Mouse (Mus musculus) neural tube, embryonic 12.5 days (tissue): ENCODE measurements around the gene Map7d3. TPM values are rescaled to one million over a fixed set of nuclear protein-coding genes. Genes with fewer than 3 reads are reported as not detected.
A peak's percentile ranks its signal among the peaks of the same experiment; 100 is the strongest.

Source experiments
- ATAC-seq: fragments of 200-750 bp; cut with Nextera tagmentation; 2 replicates; pipeline ENCODE4 v1.8.0; 2017; ENCODE audit warnings: low read depth, mild to moderate bottlenecking, moderate TSS enrichment, moderate library complexity; ENCODE audit not compliant: low FRiP score
- H3K27ac ChIP-seq: fragments of 300-500 bp; sonication (generic); 2 replicates; pipeline ENCODE4 v1.5.1; 2016
- H3K27me3 ChIP-seq: fragments of 300-500 bp; sonication (generic); replicated peaks from 2 replicates; pipeline ENCODE4 v1.6.1; 2016; ENCODE audit warnings: mild to moderate bottlenecking
- H3K36me3 ChIP-seq: fragments of 300-500 bp; sonication (generic); 2 replicates; pipeline ENCODE4 v1.6.1; 2016; ENCODE audit warnings: mild to moderate bottlenecking
- H3K4me1 ChIP-seq: fragments of 300-500 bp; sonication (generic); 2 replicates; pipeline ENCODE4 v1.6.1; 2016
- H3K4me2 ChIP-seq: fragments of 300-500 bp; sonication (generic); replicated peaks from 2 replicates; pipeline ENCODE4 v1.6.1; 2016; ENCODE audit warnings: mild to moderate bottlenecking
- H3K4me3 ChIP-seq: fragments of 300-500 bp; sonication (generic); 2 replicates; pipeline ENCODE4 v1.5.1; 2016
- H3K9ac ChIP-seq: fragments of 300-500 bp; sonication (generic); 2 replicates; pipeline ENCODE4 v1.6.1; 2016; ENCODE audit warnings: mild to moderate bottlenecking
- H3K9me3 ChIP-seq: fragments of 300-500 bp; sonication (generic); 2 replicates; pipeline ENCODE4 v1.6.1; 2016; ENCODE audit warnings: mild to moderate bottlenecking
- WGBS: fragments of 180-500 bp; shearing (Covaris S2); methylation state at CpG from one replicate; pipeline ENCODE4 v1.1.7; 2016; 5-methylcytosine and 5-hydroxymethylcytosine counted together
- polyA plus RNA-seq: library from polyadenylated mRNA; unstranded; fragments of >200 nt; fragmentation: Nextera tagmentation; extraction: Ambion mirVana; gene quantifications from 2 replicates; pipeline ENCODE4 v1.2.1, GENCODE M21; 2016

The Map7d3 gene
- polyA plus RNA-seq: 1.2 and 1.5 TPM in 2 replicates

DNA sequence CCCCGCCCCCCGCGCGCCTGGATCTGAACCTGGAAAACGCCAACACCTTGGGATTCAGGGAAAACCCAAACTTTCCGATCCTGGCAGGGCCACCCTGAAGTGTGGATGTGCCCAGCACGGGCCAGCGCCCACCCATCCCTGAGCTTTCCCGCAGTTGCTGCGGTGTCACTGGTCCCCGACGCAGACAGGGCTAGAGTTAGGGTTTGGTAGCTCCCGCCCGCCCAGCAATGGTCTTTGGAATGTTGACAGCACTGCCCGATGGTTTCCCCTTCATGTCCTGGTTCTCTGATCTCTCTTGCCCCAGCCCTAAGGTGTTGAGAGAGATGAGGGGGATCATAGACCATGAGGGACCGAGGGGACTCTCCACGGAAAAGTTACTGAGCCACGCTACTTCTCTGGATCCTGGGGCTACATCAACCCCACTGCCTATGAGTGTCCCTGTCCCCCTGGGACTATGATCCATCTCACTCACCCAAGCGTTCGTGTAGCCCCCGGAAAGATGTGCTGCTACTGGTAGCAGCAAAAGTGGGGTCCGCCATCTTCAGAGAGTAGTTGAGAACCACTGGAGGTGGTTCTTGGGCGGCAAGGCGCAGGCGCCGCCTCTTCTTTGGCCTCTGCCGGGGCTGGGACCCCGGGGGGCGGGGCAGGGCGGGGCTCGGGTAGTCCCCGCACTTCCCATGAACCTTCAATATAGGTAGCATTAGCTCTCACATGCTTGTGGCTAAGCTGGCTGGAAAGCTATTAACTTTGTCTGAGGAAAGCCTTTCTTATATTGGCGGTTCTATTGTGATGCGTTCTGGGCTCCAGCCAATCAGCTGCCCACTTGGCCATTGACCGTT lies at the start of gene Map7d3:
Gene Map7d3 (minus strand): TSS at position 562 of the 839 bp plus-strand sequence.
- no peaks in the 10 kb centered on the region for H3K36me3 ChIP-seq
- peak within 1 kb of the TSS; percentile 65 for H3K4me2 ChIP-seq
- H3K9me3 ChIP-seq: no peaks in the 10 kb centered on the region
- no peak within 1 kb of the TSS for H3K27ac ChIP-seq
- H3K4me1 ChIP-seq: no peaks in the 10 kb centered on the region
- WGBS: 18% methylated on average over 34 of the region's 35 CpGs
- H3K4me3 ChIP-seq: peak within 1 kb of the TSS; percentile 39
- H3K27me3 ChIP-seq: no peaks in the 10 kb centered on the region
- peak; percentile 70 for ATAC-seq
- no peak within 1 kb of the TSS for H3K9ac ChIP-seq

- H3K9ac ChIP-seq: no peak within 1 kb of the TSS
- H3K27ac ChIP-seq: no peak within 1 kb of the TSS
- no peaks in the 10 kb centered on the region for H3K4me1 ChIP-seq
- 68% methylated on average over 2 of the region's 2 CpGs for WGBS
- H3K9me3 ChIP-seq: no peaks in the 10 kb centered on the region
- ATAC-seq: no peak
- H3K36me3 ChIP-seq: no peaks in the 10 kb centered on the region
- no peaks in the 10 kb centered on the region for H3K27me3 ChIP-seq
- H3K4me3 ChIP-seq: no peak within 1 kb of the TSS
- H3K4me2 ChIP-seq: no peak within 1 kb of the TSS
Observed at GRCm38 (mm10) chrX:56869863-56870262, 47.7 kb upstream of the Map7d3 start, which contains the start of gene Adgrg4. TSS of gene Adgrg4 (plus strand) at chrX:56870163.

DNA sequence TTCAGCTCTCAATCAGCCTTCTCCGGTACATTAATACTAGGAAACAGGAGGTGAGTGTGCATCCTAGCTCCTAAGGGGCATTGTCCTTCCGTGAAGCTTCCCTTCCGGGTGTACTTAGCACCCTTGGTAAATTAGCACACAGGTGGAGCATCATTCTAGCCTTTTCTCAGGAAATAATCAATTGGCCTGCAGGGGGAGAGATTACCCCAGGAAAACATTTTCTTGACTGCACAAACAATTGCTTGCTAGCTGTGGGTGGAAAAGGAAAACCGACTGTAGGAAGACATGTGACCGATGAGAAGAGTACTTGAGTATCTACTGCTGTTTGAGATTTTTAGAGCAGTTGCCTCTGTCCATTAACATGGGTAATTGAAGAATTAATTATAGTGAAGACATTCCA lies 19.1 kb upstream of the Map7d3 start:
- Histone ChIP-seq H3K9ac (no peak overlapping the region), H3K36me3 (no peaks in the 10 kb centered on the region), H3K4me1 (no peaks in the 10 kb centered on the region), H3K27ac (no peak overlapping the region), H3K9me3 (no peaks in the 10 kb centered on the region), H3K4me2 (no peak overlapping the region), H3K4me3 (no peak overlapping the region), H3K27me3 (no peaks in the 10 kb centered on the region)
- no peak for ATAC-seq
- WGBS: 82% methylated on average over 5 of the region's 5 CpGs

GRCm38 (mm10) chrX:56839369-56839768 lies 17.2 kb upstream of the Map7d3 start:
- H3K27me3 ChIP-seq: no peaks in the 10 kb centered on the region
- no peaks in the 10 kb centered on the region for H3K36me3 ChIP-seq
- H3K9ac ChIP-seq: no peak overlapping the region
- no peaks in the 10 kb centered on the region for H3K9me3 ChIP-seq
- no peak overlapping the region for H3K4me2 ChIP-seq
- no peak for ATAC-seq
- no peaks in the 10 kb centered on the region for H3K4me1 ChIP-seq
- H3K27ac ChIP-seq: no peak overlapping the region
- H3K4me3 ChIP-seq: no peak overlapping the region

DNA sequence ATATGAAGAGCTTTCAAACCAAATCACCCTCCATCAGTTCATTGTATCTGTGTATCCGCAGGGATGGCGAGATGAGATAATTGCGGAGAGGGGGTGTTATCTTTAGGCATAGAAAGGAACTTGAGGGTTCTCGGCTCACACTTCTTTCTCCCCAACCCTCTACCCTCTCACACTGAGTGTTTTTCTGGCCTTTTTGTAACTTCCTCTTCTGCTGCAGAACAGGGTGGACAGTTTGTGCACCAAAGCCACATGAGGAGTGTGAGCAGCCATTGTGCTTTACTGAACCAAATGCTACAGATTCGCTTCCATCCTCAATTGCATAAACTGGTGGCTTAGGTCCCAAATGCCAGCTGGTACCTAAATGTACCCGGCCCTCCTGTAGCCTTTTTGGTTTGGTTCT lies 13.7 kb upstream of the Map7d3 start:
- no peak overlapping the region for H3K27ac ChIP-seq
- 87% methylated on average over 6 of the region's 6 CpGs for WGBS
- H3K36me3 ChIP-seq: no peaks in the 10 kb centered on the region
- no peaks in the 10 kb centered on the region for H3K9me3 ChIP-seq
- ATAC-seq: no peak
- no peak overlapping the region for H3K4me2 ChIP-seq
- no peaks in the 10 kb centered on the region for H3K4me1 ChIP-seq
- no peak overlapping the region for H3K4me3 ChIP-seq
- H3K9ac ChIP-seq: no peak overlapping the region
- no peaks in the 10 kb centered on the region for H3K27me3 ChIP-seq

DNA sequence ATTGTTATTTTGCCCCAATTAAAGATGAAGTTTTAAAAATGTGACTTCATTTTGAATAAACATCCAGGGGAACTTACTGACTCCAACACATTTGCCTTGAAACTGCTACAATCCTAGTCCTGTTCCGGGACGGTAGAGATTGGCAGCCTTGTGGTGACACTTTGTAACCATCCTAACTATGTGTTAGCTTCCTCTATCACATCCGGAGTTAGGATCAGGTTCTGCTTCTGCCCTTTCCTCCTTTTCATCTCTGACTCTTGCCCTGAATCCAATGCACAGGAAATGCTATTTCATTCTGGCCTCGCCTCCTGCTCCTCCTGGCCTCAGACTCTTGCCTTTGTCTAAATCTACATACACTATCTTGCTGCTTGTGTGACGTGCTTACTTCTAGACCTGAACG lies 5.4 kb upstream of the Map7d3 start:
- no peak for ATAC-seq
- WGBS: 84% methylated on average over 6 of the region's 6 CpGs
- Histone ChIP-seq H3K9me3 (no peaks in the 10 kb centered on the region), H3K9ac (no peak overlapping the region), H3K36me3 (no peaks in the 10 kb centered on the region), H3K4me3 (no peak overlapping the region), H3K27me3 (no peaks in the 10 kb centered on the region), H3K4me1 (no peaks in the 10 kb centered on the region), H3K27ac (no peak overlapping the region), H3K4me2 (no peak overlapping the region)

- no peaks in the 10 kb centered on the region for H3K4me1 ChIP-seq
- H3K9ac ChIP-seq: no peak overlapping the region
- no peaks in the 10 kb centered on the region for H3K27me3 ChIP-seq
- ATAC-seq: 0 out of 2 replicates have a peak, but pooled peaks have one; percentile 41
- H3K4me3 ChIP-seq: no peak overlapping the region
- H3K27ac ChIP-seq: no peak overlapping the region
- no peak overlapping the region for H3K4me2 ChIP-seq
- no peaks in the 10 kb centered on the region for H3K9me3 ChIP-seq
- H3K36me3 ChIP-seq: peaks cover 6% of the 10 kb centered on the region; the same call in 1 of the 2 replicates
- WGBS: 58% methylated on average over 15 of the region's 15 CpGs
Observed at GRCm38 (mm10) chrX:56791268-56791667, 30.9 kb downstream of the Map7d3 start.

DNA sequence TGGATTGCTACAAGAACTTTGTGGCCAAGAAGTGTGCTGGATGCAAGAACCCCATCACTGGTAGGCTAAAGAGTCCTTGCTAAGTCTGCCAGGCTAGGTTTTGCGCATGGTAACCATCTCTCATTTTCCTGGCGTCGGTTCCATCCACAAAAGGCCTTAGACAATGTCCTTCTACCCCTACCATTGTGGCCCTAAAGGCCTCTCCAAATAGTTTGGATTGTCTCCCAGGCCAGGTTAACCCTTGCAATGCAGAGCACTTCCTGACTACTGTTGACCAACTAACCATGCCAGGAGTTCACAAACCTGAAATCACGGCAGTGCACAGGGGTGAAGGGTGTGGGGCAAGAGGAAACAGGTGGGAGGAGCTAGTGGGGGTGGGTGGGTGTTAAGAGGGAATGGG lies 31.5 kb downstream of the Map7d3 start:
- no peak overlapping the region for H3K27ac ChIP-seq
- ATAC-seq: no peak
- H3K36me3 ChIP-seq: peaks cover 6% of the 10 kb centered on the region; the same call in 1 of the 2 replicates
- 77% methylated on average over 4 of the region's 4 CpGs for WGBS
- no peaks in the 10 kb centered on the region for H3K27me3 ChIP-seq
- H3K9ac ChIP-seq: no peak overlapping the region
- no peak overlapping the region for H3K4me2 ChIP-seq
- no peaks in the 10 kb centered on the region for H3K9me3 ChIP-seq
- no peaks in the 10 kb centered on the region for H3K4me1 ChIP-seq
- no peak overlapping the region for H3K4me3 ChIP-seq

- Histone ChIP-seq H3K4me3 (no peak overlapping the region), H3K27me3 (no peaks in the 10 kb centered on the region), H3K36me3 (no peaks in the 10 kb centered on the region; the same call in 1 of the 2 replicates), H3K9me3 (no peaks in the 10 kb centered on the region), H3K9ac (no peak overlapping the region), H3K4me2 (no peak overlapping the region), H3K27ac (no peak overlapping the region), H3K4me1 (no peaks in the 10 kb centered on the region)
- 73% methylated on average over 3 of the region's 3 CpGs for WGBS
- no peak for ATAC-seq
Observed at GRCm38 (mm10) chrX:56787486-56787885, 34.6 kb downstream of the Map7d3 start.

DNA sequence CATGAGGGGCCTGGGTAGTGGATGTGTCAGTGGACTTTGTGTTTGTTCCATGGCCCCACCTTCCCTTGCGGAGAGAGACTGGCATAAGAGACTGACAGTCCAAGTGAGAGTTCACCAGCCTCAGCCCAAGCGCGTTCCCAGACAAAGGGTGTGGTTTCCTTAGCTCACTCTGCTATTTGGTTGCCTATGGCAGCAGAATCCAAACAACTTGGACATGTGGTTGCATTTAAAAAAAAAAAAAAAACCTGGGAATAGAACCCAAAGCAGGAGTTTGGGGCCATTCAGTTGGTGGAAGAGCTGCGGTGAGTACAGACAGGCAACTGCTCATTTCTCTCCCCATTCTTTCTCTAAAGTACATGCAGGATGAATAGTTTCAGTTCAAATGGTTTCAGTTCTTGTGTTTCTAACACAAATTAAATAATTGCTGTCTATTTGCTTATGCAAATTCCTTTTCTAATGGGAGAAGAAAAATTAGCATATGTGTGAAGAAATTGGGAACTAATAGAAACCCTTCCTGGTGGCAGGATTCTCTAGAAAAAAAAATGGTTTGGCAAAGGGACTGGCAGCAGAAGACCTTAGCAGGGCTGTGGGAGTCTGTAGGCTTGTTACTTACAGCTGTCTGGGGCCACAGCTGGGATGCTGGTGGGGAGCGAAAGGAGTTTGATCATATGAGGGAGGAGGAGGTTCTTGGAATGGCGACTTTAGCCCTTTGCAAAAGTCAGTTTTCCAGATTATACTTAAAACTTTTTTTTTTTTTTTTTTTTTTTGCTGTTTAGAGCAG lies 35.7 kb downstream of the Map7d3 start:
- Histone ChIP-seq H3K9ac (no peak overlapping the region), H3K4me2 (no peak overlapping the region), H3K4me3 (no peak overlapping the region), H3K4me1 (no peaks in the 10 kb centered on the region), H3K27me3 (no peaks in the 10 kb centered on the region), H3K36me3 (no peaks in the 10 kb centered on the region; the same call in 1 of the 2 replicates), H3K27ac (no peak overlapping the region), H3K9me3 (no peaks in the 10 kb centered on the region)
- no peak for ATAC-seq
- 78% methylated on average over 6 of the region's 6 CpGs for WGBS

DNA sequence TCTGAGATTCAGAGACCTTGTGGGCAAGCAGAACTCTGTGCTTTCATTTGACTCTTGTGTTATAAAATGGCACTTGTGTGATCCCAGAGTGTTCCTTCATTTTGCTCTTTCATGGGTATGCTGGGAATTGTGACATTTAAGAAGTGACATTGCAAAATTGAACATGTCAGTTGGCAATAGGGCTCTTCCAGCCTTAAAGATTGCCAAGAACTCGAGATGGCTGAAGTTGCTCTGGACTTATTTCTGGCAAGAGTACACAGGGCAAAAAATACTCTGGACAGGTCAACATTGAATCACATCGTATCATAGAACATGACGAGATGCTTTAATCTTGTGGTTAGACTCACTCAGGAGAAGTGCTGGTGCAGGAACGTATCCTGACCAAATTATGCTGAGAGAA lies 48.8 kb downstream of the Map7d3 start:
- WGBS: 93% methylated on average over 4 of the region's 4 CpGs

DNA sequence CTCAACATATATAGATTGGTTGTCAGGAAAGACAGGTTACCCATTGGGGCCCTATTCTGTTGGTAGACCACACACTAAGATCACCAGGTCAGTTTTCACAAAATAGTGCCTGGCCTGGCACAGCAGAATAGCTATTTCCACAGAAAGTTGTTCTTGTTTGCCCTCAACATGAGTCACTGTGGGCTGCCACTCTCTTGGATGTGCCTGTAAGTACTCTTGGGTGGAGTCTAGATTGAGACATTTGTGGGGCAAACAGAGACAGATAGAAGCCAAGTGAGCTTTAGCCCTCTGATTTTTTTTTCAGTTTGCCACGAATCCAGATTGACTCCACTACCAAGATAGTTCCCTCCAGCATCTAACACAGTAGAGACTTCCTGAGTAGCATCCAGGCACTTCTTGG lies 50.4 kb downstream of the Map7d3 start:
- no peak overlapping the region for H3K9ac ChIP-seq
- no peak for ATAC-seq
- H3K4me1 ChIP-seq: no peaks in the 10 kb centered on the region
- H3K9me3 ChIP-seq: no peaks in the 10 kb centered on the region
- H3K27ac ChIP-seq: no peak overlapping the region
- H3K4me3 ChIP-seq: no peak overlapping the region
- H3K36me3 ChIP-seq: no peaks in the 10 kb centered on the region
- no peaks in the 10 kb centered on the region for H3K27me3 ChIP-seq
- WGBS: 83% methylated on average over 1 of the region's 1 CpGs
- no peak overlapping the region for H3K4me2 ChIP-seq

More for the DNA sequence above, 48.8 kb downstream of the Map7d3 start:
- ATAC-seq: no peak
- H3K4me1 ChIP-seq: no peaks in the 10 kb centered on the region
- H3K9me3 ChIP-seq: no peaks in the 10 kb centered on the region
- no peaks in the 10 kb centered on the region for H3K36me3 ChIP-seq
- H3K9ac ChIP-seq: no peak overlapping the region
- no peaks in the 10 kb centered on the region for H3K27me3 ChIP-seq
- H3K4me3 ChIP-seq: no peak overlapping the region
- H3K4me2 ChIP-seq: no peak overlapping the region
- H3K27ac ChIP-seq: no peak overlapping the region
